Mouse (Mus musculus): Measurements from ENCODE around the gene Acot8. TPM values are rescaled to one million over a fixed set of nuclear protein-coding genes. Genes with fewer than 3 reads are reported as not detected.

Acot8 gene
- polyA plus RNA-seq, 1 experiment from 2014 or later, result 21.4 TPM

DNA sequence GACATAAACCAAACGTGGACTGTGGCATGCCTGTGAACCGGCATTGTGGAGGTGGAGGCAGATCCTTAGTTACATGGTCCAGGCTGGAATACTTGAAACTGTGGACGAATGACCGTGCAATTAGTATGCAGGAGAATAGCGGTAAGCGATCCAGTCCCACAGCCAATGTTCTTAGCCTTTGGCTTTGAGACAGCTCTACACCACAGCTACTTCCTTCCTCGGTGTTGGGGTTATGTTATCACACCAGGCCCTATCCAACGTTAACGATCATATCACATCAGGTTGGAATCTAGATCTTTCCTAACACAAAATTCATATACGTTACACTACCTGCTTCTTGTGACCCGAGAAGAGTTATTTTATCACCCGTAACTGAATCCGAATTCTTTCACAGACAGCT, 59.7 kb downstream of the Acot8 start:
- peaks cover 11% of the 10 kb centered on the region for H3K36me3 ChIP-seq
- peak overlapping the region; percentile 99 for H3K4me3 ChIP-seq
- no peak overlapping the region for H3K27ac ChIP-seq (replicated peaks)
- H3K27me3 ChIP-seq, result no peaks in the 10 kb centered on the region
- H3K9me3 ChIP-seq, result no peaks in the 10 kb centered on the region
- peaks cover 26% of the 10 kb centered on the region for H3K4me1 ChIP-seq (replicated peaks)
- peak overlapping the region; percentile 97; the same call in 1 of the 2 replicates for H3K9ac ChIP-seq
- 72% methylated on average over 13 of the region's 13 CpGs for WGBS
- no peak for ATAC-seq (ENCODE audit: low FRiP score, low read depth)
- peak overlapping the region; percentile 88 for H3K4me2 ChIP-seq

Other genes starting within 250 kb of the Acot8 start
- 1.1 and 4.4 TPM in 2 replicates for gene Wfdc2, start 242.5 kb downstream of the Acot8 start, polyA plus RNA-seq (2015; fragmentation: Nextera tagmentation; extraction: Ambion mirVana)
- not detected in 2 replicates for gene Spint3, start 231.4 kb downstream of the Acot8 start, polyA plus RNA-seq (2015; fragmentation: Nextera tagmentation; extraction: Ambion mirVana)
- gene Wfdc6a, start 219.4 kb downstream of the Acot8 start, polyA plus RNA-seq (2015; fragmentation: Nextera tagmentation; extraction: Ambion mirVana), result not detected in 2 replicates
- gene Eppin, start 211.3 kb downstream of the Acot8 start, polyA plus RNA-seq (2015; fragmentation: Nextera tagmentation; extraction: Ambion mirVana), result 0.21 TPM in 1 of 2 replicates, not detected in the other
- not detected in 2 replicates for gene Wfdc6b, start 191.4 kb downstream of the Acot8 start, polyA plus RNA-seq (2015; fragmentation: Nextera tagmentation; extraction: Ambion mirVana)
- not detected in 2 replicates for gene Wfdc8, start 191.3 kb downstream of the Acot8 start, polyA plus RNA-seq (2015; fragmentation: Nextera tagmentation; extraction: Ambion mirVana)
- not detected in 2 replicates for gene Wfdc16, start 166.1 kb downstream of the Acot8 start, polyA plus RNA-seq (2015; fragmentation: Nextera tagmentation; extraction: Ambion mirVana)
- gene Wfdc10, start 148.8 kb downstream of the Acot8 start, polyA plus RNA-seq (2015; fragmentation: Nextera tagmentation; extraction: Ambion mirVana), result not detected in 2 replicates
- not detected in 2 replicates for gene Wfdc9, start 148.3 kb downstream of the Acot8 start, polyA plus RNA-seq (2015; fragmentation: Nextera tagmentation; extraction: Ambion mirVana)
- not detected in 2 replicates for gene Wfdc11, start 130.8 kb downstream of the Acot8 start, polyA plus RNA-seq (2015; fragmentation: Nextera tagmentation; extraction: Ambion mirVana)
- not detected in 2 replicates for gene Wfdc13, start 119.8 kb downstream of the Acot8 start, polyA plus RNA-seq (2015; fragmentation: Nextera tagmentation; extraction: Ambion mirVana)
- not detected in 2 replicates for gene Spint4, start 106.4 kb downstream of the Acot8 start, polyA plus RNA-seq (2015; fragmentation: Nextera tagmentation; extraction: Ambion mirVana)
- not detected in 2 replicates for gene Spint5, start 89.6 kb downstream of the Acot8 start, polyA plus RNA-seq (2015; fragmentation: Nextera tagmentation; extraction: Ambion mirVana)
- 1.6 and 1.7 TPM in 2 replicates for gene Wfdc3, start 59.0 kb downstream of the Acot8 start, polyA plus RNA-seq (2015; fragmentation: Nextera tagmentation; extraction: Ambion mirVana)
- 54.6 and 57.6 TPM in 2 replicates for gene Dnttip1, start 58.9 kb downstream of the Acot8 start, polyA plus RNA-seq (2015; fragmentation: Nextera tagmentation; extraction: Ambion mirVana)
- gene Ube2c, start 35.0 kb downstream of the Acot8 start, polyA plus RNA-seq (2015; fragmentation: Nextera tagmentation; extraction: Ambion mirVana), result 78.0 and 107 TPM in 2 replicates
- 0.97 and 2.4 TPM in 2 replicates for gene Tnnc2, start 24.9 kb downstream of the Acot8 start, polyA plus RNA-seq (2015; fragmentation: Nextera tagmentation; extraction: Ambion mirVana)
- gene Snx21, start 19.1 kb downstream of the Acot8 start, polyA plus RNA-seq (2015; fragmentation: Nextera tagmentation; extraction: Ambion mirVana), result 39.6 and 44.8 TPM in 2 replicates
- gene Zswim3, start 216 bp upstream of the Acot8 start, polyA plus RNA-seq (2015; fragmentation: Nextera tagmentation; extraction: Ambion mirVana), result 16.8 TPM in 2 replicates
- gene Zswim1, start 17.8 kb upstream of the Acot8 start, polyA plus RNA-seq (2015; fragmentation: Nextera tagmentation; extraction: Ambion mirVana), result 24.9 and 29.2 TPM in 2 replicates
- gene Spata25, start 23.7 kb upstream of the Acot8 start, polyA plus RNA-seq (2015; fragmentation: Nextera tagmentation; extraction: Ambion mirVana), result 0.34 TPM in 1 of 2 replicates, not detected in the other
- gene Ctsa, start 28.0 kb upstream of the Acot8 start, polyA plus RNA-seq (2015; fragmentation: Nextera tagmentation; extraction: Ambion mirVana), result 97.0 and 105 TPM in 2 replicates
- gene Neurl2, start 28.6 kb upstream of the Acot8 start, polyA plus RNA-seq (2015; fragmentation: Nextera tagmentation; extraction: Ambion mirVana), result 6.3 and 7.9 TPM in 2 replicates
- gene Pltp, start 52.8 kb upstream of the Acot8 start, polyA plus RNA-seq (2015; fragmentation: Nextera tagmentation; extraction: Ambion mirVana), result 123 and 129 TPM in 2 replicates
- gene Pcif1, start 74.4 kb upstream of the Acot8 start, polyA plus RNA-seq (2015; fragmentation: Nextera tagmentation; extraction: Ambion mirVana), result 78.5 and 81.7 TPM in 2 replicates
- 13.7 and 18.3 TPM in 2 replicates for gene Zfp335, start 106.9 kb upstream of the Acot8 start, polyA plus RNA-seq (2015; fragmentation: Nextera tagmentation; extraction: Ambion mirVana)
- gene Mmp9, start 135.9 kb upstream of the Acot8 start, polyA plus RNA-seq (2015; fragmentation: Nextera tagmentation; extraction: Ambion mirVana), result 27.0 and 37.2 TPM in 2 replicates
- gene Slc12a5, start 155.9 kb upstream of the Acot8 start, polyA plus RNA-seq (2015; fragmentation: Nextera tagmentation; extraction: Ambion mirVana), result 55.2 and 60.5 TPM in 2 replicates
- gene Ncoa5, start 230.0 kb upstream of the Acot8 start, polyA plus RNA-seq (2015; fragmentation: Nextera tagmentation; extraction: Ambion mirVana), result 95.1 and 99.3 TPM in 2 replicates

Data from hindbrain, embryonic 15.5 days (tissue).